Mouse (Mus musculus): ENCODE data around the gene Endou. TPM values are rescaled to one million over a fixed set of nuclear protein-coding genes. Genes with fewer than 3 reads are reported as not detected.

Gene Endou
- 0.44 and 3.1 TPM in 2 replicates for polyA plus RNA-seq (2015; fragmentation: Nextera tagmentation; extraction: Ambion mirVana)

GRCm38 (mm10) chr15:97731111-97731510, at the start of gene Endou:
TSS of gene Endou (minus strand) at chr15:97731339.

GRCm38 (mm10) chr15:97778311-97779098, 47.4 kb upstream of the Endou start, which contains the start of gene Slc48a1:
TSS of gene Slc48a1 (plus strand) at chr15:97778520.

GRCm38 (mm10) chr15:97767280-97768186, 36.4 kb upstream of the Endou start, which contains the start of gene Rapgef3:
TSS of gene Rapgef3 (minus strand) at chr15:97767972.

GRCm38 (mm10) chr15:97705211-97706050, 25.7 kb downstream of the Endou start, which contains the start of gene Rpap3:
TSS of gene Rpap3 (minus strand) at chr15:97705825.

Other genes starting within 250 kb of the Endou start
- 12.2 and 14.0 TPM in 2 replicates for gene Rpap3, start 25.5 kb downstream of the Endou start, polyA plus RNA-seq (2015; fragmentation: Nextera tagmentation; extraction: Ambion mirVana)
- 6.3 and 8.1 TPM in 2 replicates for gene Rapgef3, start 36.6 kb upstream of the Endou start, polyA plus RNA-seq (2015; fragmentation: Nextera tagmentation; extraction: Ambion mirVana)
- gene Slc48a1, start 47.2 kb upstream of the Endou start, polyA plus RNA-seq (2015; fragmentation: Nextera tagmentation; extraction: Ambion mirVana) = 41.9 and 45.6 TPM in 2 replicates
- 14.8 and 16.8 TPM in 2 replicates for gene Hdac7, start 113.2 kb upstream of the Endou start, polyA plus RNA-seq (2015; fragmentation: Nextera tagmentation; extraction: Ambion mirVana)
- 0.21 and 0.31 TPM in 2 replicates for gene Vdr, start 179.3 kb upstream of the Endou start, polyA plus RNA-seq (2015; fragmentation: Nextera tagmentation; extraction: Ambion mirVana)
- 23.0 and 30.3 TPM in 2 replicates for gene Tmem106c, start 232.9 kb upstream of the Endou start, polyA plus RNA-seq (2015; fragmentation: Nextera tagmentation; extraction: Ambion mirVana)

All from skeletal muscle tissue, postnatal 0 days (tissue).